Mouse (Mus musculus) kidney, postnatal 10 days (tissue): Measurements from ENCODE around the gene Prmt9.

Experiments
- DNase-seq: peaks from one replicate; pipeline ENCODE4 v3.0.0; 2021; ENCODE audit warnings: mixed read lengths

Prmt9 gene

GRCm38 (mm10) chr8:77549121-77549706 is at the start of gene Prmt9:
TSS of gene Prmt9 (plus strand) at chr8:77549397.
- DNase-seq, result peak; percentile 97

GRCm38 (mm10) chr8:77500264-77500663 is 48.9 kb upstream of the Prmt9 start:
- DNase-seq, result no peak

- no peak for DNase-seq
Observed at GRCm38 (mm10) chr8:77501131-77501530, 48.1 kb upstream of the Prmt9 start.

- no peak for DNase-seq
Observed at GRCm38 (mm10) chr8:77502547-77502946, 46.6 kb upstream of the Prmt9 start.

GRCm38 (mm10) chr8:77506539-77506938 is 42.7 kb upstream of the Prmt9 start:
- DNase-seq, result no peak

- DNase-seq, result no peak
Observed at GRCm38 (mm10) chr8:77507510-77508035, 41.6 kb upstream of the Prmt9 start.

GRCm38 (mm10) chr8:77509044-77509443 is 40.2 kb upstream of the Prmt9 start:
- DNase-seq, result no peak

- no peak for DNase-seq
Observed at GRCm38 (mm10) chr8:77510426-77510825, 38.8 kb upstream of the Prmt9 start.

- no peak for DNase-seq
Observed at GRCm38 (mm10) chr8:77511750-77512493, 37.3 kb upstream of the Prmt9 start.

GRCm38 (mm10) chr8:77515201-77515600 is 34.0 kb upstream of the Prmt9 start:
- DNase-seq, result no peak

GRCm38 (mm10) chr8:77515786-77516185 is 33.4 kb upstream of the Prmt9 start:
- no peak for DNase-seq

GRCm38 (mm10) chr8:77516845-77517244 is 32.4 kb upstream of the Prmt9 start:
- peak; percentile 69 for DNase-seq

GRCm38 (mm10) chr8:77517301-77518200 is 31.6 kb upstream of the Prmt9 start, which contains the start of gene Arhgap10:
TSS of gene Arhgap10 (minus strand) at chr8:77517953.
- peak; percentile 94 for DNase-seq

- no peak for DNase-seq
Observed at GRCm38 (mm10) chr8:77518201-77519115, 30.7 kb upstream of the Prmt9 start.

- no peak for DNase-seq
Observed at GRCm38 (mm10) chr8:77520601-77521000, 28.6 kb upstream of the Prmt9 start.

GRCm38 (mm10) chr8:77521028-77521785 is 28.0 kb upstream of the Prmt9 start:
- no peak for DNase-seq

GRCm38 (mm10) chr8:77522984-77523383 is 26.2 kb upstream of the Prmt9 start:
- DNase-seq, result no peak

- DNase-seq, result peak; percentile 66
Observed at GRCm38 (mm10) chr8:77524018-77524615, 25.1 kb upstream of the Prmt9 start.

- DNase-seq, result no peak
Observed at GRCm38 (mm10) chr8:77524906-77525305, 24.3 kb upstream of the Prmt9 start.

GRCm38 (mm10) chr8:77526130-77526529 is 23.1 kb upstream of the Prmt9 start:
- no peak for DNase-seq
